Mouse (Mus musculus): ENCODE measurements around the gene Chil4.
"Not testable (repeated sequence)": the region's sequence is repeated elsewhere in the genome, so short reads cannot be mapped to it uniquely, and the experiment has no call there.

Gene Chil4

DNA sequence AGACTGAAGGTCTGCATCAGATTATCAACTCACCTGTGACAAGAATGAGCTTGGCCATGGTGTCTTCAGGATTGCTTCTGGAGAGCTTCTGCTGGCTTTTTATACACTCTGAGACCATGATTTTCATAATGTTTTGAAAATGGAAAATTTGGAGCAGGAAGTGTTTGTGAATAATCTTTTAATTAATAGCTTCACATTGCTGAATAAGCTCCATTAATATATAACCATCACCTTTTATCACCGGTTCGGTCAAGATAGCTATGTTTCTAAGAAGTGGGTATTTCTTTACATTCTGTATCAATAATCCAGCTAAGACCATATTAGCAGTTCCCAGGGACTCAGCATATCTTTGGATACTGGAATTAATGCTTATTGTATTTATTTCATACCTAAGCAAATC lies at the start of gene Chil4:
Chil4 (minus strand) TSS at position 101 of the 400 bp plus-strand sequence.
- no peak for DNase-seq (ENCODE audit: low spot score)

DNA sequence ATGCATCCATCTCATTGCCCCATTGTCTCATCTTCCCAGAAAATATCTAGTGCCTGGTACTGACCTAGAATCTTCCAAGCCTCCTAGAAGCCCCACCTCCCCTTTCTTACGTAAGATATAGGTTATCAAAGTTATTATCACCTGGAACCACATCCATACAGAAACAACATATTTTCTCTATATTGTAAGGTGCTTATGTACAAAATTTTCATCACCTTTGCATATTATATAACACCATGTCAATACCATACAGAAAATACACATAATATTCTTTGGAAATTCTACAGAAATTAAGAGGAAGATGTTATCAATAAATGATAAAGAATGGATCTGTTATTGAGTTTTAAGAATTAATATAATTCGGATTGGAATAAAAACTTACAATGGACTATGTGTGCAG lies 46.5 kb upstream of the Chil4 start:
- DNase-seq (ENCODE audit: low spot score), result no peak

DNA sequence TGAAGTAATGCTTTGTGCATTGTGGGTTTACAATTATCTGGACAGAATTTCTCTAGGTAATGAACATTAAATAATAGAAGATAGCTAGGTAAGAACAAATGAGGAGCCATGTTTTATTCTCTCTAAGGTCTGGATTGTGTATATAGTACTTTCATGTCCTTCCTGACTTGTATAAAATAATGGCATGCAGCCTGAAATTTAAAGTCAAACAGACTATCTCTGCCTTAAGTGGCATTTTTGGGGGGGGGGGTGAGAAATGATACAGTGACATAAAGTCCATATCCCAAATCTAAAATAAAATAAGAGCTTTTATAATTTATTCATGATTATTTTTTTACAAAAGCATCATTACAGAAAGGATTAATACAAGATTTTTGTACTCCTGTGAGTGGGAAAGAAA lies 45.5 kb upstream of the Chil4 start:
- DNase-seq (ENCODE audit: low spot score), result no peak

DNA sequence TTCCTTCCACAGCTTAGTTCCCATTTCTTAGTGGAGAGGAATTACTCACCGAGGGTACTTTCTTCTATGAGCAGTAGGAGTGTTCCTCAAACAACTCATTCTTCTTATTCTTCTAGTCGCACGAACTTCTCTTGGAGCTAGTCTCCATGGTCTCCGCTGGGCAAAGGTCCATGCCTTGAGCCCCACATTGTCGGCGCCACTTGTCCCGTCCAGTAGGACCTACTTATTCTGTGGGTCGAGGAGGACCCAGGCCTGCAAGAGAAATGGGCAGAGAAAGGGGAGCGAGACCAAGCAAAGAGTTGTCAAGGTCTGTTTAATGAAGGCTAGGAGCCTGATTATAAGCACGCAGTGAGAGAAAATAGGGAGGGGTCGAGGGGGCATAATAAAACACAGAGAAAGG lies 37.8 kb upstream of the Chil4 start:
- not testable (repeated sequence) for DNase-seq (ENCODE audit: low spot score)

DNA sequence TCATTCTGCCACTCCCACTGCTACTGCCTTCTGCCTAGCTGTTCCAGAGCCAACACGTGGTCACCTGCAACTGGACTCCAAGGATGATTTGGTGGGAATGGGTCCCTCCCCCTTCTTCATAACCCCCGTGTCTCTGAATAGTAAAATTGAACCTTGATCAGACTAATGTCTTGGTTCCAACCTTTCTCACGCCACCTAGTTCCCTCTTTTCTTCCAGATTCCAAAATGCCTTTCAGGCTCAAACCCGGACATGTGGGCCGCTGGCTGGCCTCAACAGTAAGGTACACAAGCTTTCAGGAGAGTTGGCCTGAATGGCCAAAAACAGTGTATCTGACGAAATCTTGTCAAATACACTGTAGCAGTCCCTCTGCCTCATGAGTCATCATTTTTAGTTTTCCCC lies 33.4 kb upstream of the Chil4 start:
- no peak for DNase-seq (ENCODE audit: low spot score)

DNA sequence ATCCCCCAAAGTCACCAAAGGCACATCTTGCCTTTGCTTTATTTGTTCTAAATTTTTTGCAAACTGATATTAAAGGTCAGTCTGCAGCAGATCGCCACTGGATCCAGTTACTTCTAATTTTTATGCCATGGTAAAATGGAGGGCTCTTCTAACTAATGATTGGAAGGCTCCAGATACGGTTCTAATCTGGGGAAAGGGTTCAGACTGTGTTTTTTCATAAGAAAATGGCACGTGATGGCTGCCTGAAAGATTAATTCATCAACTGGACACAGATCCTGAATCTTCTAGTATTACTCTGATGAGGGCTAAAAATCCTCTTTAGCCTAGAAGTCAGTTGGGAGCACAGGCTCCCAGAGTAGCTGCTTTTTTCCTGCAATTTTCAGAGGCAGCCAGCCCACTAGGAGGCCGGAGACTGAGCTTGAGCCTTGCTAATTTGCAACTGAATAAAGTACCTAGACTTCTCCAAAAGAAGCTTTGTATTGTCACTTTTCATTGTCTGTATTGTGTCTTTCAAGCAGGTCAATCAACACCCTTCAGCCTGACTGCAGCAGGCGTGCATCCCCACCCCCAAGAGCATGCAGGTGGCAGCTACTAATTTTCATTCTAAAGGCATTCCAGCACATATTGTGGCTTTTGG lies 31.6 kb upstream of the Chil4 start:
- not testable (repeated sequence) for DNase-seq (ENCODE audit: low spot score)

DNA sequence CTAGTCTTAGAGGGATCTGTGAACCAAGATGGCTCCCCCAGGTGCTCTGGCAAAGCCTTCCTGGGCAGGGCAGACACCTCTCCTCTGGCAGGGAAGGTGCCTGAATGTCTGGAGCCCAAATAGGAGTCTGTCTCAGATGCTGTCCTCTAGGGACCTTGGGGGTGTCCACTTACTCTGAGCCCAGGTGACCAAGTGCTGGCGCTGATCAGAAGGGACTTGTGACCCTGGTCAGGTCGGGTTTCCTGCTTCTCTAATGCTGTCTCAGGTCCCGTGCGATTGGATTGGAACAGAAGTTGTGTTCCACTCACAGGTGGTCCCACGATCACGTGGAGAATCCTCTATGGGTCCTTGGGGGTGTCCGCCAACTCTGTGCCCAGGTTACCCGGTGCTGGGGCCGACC lies 28.1 kb upstream of the Chil4 start:
- DNase-seq (ENCODE audit: low spot score), result not testable (repeated sequence)

DNA sequence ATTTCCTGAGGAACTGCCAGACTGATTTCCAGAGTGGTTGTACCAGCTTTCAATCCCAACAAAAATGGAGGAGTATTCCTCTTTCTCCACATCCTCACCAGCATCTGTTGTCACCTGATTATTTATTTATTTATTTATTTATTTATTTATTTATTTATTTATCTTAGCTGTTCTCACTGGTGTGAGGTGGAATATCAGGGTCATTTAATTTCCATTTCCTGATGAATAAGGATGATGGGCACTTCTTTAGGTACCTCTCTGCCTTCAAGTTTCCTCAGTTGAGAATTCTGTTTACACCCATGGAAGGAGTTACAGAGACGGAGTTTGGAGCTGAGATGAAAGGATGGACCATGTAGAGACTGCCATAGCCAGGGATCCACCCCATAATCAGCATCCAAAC lies 20.9 kb upstream of the Chil4 start:
- DNase-seq (ENCODE audit: low spot score), result not testable (repeated sequence)

DNA sequence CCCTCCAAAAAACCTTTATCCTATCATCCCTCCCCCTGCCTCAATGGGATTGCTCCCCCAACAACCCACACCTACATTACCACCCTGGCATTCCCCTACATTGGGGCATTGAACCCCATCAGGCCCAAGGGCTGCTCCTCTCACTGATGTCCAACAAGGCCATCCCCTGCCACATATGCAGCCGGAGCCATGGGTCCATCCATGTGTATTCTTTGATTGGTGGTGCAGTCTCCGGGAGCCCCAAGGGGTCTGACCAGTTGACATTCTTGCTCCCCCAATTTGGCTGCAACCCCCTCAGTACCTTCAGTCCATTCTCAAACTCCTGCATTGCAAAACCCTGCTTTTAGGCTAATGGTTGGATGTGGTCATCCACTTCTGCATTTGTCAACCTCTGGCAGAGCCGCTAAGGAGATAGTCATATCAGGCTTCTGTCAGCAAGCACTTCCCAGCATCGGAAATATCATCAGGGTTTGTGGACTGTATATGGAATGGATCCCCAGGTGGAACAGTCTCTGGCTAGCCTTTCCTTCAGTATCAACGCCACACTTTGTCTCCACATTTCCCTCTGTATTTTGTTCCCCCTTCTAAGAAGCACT lies 20.0 kb upstream of the Chil4 start:
- DNase-seq (ENCODE audit: low spot score), result no peak

DNA sequence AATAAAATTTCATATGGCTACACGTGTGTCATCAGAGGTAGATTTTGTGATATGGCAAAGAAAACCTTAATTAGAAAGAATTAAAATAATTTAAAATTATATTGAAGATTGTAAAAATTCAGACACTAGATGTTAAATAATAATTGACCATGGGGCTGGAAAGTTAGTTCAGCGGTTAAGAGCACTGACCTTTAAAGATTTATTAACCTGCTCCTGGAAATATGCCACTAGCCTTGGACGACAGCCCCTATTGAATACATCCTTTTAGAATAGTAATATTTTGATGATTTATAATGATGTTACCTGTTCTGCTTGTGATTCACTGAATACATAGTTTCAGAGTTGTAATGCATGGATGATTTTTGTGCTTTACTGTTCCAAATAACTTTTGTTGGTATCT lies 4.1 kb upstream of the Chil4 start:
- DNase-seq (ENCODE audit: low spot score), result not testable (repeated sequence)

DNA sequence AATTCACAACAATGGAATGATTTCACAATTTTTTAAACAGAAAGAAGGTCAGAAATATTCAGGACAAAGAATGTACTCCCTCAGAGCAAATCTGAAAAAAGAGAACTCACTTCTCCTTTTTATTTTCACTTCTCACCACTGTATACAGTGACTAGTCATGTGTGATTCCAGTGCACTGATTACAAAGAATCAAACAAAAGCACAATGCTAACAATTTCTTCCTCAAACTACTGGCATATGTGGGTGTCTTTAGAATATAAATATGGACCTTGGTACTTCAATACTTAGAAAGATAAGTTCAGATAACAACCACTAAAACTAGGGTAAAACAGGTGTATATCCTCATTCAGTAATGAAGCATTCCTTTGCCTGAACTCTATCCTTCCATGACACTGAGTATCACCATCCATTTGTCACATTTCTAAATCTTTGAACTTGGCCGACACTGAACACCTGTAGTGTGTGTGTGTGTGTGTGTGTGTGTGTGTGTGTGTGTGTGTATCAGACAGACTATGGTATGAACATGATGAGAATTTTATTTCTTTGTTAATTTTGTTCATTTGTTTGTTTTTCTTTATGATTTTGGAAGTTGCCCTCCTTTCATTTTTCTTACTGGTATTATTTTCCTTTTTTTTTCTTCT lies 2.4 kb upstream of the Chil4 start:
- no peak for DNase-seq (ENCODE audit: low spot score)

DNA sequence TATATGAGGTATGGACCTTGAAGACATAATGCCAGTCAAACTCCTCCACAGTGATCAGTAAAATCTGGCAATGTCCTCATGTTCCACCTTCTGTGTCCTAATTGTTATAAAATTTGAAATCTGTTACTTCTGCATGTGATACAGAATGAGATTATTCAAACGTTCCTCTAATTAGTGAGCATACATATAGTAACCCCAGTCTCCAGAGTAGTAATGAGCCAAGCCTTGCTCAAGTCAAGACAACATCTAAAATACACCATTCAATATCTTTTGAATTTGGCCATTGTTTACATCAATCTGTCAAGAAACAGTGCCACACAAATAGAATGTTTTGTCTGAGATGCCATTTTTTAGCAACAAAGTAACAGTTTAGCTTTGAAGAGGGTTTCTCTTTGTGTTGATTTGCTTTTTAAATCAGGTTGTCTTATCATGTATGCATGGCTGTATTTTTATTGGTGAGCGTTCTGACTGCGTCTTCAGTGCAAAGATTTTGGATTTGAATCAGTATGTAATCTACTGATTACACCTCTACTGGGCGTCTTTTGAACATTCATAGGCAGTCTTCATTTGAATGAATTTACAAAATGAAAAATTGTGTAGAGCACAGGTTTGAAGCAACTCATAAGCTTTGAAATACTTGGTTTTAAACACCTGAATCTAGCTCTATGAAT lies 888 bp downstream of the Chil4 start:
- not testable (repeated sequence) for DNase-seq (ENCODE audit: low spot score)

DNA sequence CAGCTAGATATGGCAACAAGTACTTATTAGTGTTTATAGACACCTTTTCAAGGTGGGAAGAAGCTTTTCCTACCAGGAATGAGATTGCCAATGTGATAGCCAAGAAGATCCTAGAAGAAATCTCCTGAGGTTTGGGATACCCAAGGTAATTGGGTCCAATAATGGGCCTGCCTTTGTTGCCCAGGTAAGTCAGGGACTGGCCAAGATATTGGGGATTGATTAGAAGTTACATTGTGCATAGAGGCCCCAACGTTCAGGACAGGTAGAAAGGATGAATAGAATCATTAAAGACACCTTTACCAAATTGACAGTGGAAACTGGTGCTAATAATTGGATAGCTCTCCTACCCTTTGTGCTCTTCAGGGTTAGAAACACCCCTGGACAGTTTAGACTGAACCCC lies 21.3 kb downstream of the Chil4 start:
- not testable (repeated sequence) for DNase-seq (ENCODE audit: low spot score)

DNA sequence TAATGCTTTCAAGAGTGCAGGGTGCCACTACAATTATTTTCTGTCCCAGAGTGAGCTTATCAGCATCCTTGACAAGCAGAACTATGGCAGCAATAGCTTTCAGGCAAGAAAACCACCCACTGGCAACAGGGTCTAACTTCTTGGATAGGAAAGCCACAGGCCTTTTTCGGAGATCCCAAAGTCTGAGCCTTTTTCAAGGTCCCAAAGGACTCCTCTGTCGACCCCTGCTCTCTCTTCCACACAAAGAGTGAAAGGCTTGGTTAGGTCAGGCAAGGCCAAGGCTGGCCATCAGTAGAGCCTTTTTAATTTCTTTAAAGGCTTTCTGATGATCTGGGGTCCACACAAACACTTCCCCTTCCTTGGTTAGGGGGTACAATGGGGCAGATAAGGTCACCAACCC lies 22.1 kb downstream of the Chil4 start:
- DNase-seq (ENCODE audit: low spot score), result not testable (repeated sequence)

DNA sequence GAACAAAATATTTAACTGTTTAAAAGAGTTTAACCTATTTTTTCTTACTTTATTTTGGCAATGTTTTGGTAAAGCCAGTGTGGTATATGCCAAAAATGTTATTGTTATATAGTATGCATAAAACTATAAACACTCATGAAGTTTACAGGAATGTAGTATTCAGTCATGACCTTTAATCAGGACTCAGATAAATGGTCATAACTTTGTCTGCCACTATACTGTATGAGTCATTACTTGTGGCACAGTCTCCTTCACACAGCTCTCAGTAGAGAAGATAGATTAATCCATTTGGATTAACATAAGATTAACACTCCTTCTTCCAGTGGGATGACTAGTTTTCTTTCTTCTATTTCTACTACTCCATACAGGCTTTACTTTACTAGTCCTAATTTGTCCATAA lies 23.0 kb downstream of the Chil4 start:
- DNase-seq (ENCODE audit: low spot score), result no peak

DNA sequence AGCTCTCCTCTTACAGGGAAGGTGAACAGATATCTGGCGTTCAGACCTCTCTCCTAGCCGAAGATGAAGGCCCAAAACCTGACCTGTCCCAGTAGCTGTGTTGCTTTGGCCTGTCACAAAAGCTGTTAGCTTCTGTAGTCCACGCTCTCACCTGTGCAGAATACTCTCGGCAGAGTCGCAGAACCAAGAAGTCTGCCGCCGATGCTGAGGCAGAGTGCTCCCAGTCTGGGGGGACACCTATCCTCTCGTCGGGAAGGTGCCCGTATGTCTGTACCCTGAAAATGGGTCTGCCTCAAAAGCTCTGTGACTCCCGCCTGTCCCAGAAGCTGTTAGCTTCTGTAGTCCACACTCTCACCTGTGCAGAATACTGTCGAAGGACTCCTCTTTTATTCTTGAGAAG lies 23.8 kb downstream of the Chil4 start:
- no peak for DNase-seq (ENCODE audit: low spot score)

DNA sequence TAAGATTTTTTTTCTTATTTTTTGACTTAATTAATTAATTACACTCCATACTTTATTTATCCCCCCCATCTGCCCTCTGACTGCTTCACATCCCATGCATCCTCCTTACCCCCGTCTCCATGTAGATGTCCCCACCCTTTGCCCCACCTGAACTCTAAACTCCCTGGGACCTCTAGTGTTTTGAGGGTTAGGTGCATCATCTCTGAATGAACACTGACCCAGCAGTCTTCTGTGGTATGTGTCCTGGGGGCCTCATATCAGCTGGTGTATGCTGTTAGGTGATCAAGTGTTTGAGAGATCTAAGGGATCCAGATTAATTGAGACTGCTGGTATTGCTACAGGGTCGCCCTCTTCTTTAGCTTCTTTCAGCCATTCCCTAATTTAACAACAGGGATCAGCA lies 31.3 kb downstream of the Chil4 start:
- DNase-seq (ENCODE audit: low spot score), result no peak

DNA sequence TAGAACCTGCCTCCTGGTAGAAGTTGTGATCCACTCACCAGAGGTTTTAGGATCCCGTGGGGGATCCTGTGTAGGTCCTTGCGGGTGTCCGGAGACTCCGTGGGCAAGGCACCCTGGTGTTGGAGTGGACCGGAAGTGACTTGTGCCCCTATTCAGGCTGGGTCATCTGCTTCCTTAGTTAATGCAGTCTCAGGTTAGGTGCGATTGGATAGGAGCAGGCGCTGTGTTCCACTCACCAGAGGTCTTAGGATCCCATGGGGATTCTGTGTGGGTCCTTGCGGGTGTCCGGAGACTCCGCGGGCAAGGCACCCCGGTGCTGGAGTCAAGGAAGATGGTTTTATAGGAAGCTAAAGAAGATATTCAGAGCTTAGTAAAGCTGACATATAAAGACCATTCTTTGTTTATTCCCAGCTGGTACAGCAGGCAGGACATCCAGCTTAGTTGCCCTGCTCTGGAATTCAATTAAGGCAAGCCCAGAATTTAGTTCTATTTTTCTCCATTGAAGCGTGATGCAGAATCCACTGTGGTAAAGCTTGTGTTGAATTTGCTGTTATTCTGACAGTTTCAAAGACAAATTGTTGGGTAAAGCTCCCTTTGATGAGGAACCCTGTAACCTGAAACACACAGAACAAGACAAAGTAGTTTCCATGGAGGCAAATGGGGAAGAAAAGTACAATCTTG lies 41.7 kb downstream of the Chil4 start:
- no peak for DNase-seq (ENCODE audit: low spot score)

DNA sequence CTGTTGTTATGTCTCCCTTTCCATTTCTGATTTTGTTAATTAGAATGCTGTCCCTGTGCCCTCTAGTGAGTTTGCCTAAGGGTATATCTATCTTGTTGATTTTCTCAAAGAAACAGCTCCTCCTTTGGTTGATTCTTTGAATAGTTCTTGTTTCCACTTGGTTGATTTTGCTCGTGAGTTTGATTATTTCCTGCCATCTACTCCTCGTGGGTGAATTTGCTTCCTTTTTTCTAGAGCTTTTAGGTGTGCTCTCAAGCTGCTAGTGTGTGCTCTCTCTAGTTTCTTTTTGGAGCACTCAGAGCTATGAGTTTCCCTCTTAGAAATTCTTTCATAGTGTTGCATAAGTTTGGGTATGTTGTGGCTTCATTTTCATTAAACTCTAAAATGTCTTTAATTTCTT lies 44.3 kb downstream of the Chil4 start:
- not testable (repeated sequence) for DNase-seq (ENCODE audit: low spot score)

DNA sequence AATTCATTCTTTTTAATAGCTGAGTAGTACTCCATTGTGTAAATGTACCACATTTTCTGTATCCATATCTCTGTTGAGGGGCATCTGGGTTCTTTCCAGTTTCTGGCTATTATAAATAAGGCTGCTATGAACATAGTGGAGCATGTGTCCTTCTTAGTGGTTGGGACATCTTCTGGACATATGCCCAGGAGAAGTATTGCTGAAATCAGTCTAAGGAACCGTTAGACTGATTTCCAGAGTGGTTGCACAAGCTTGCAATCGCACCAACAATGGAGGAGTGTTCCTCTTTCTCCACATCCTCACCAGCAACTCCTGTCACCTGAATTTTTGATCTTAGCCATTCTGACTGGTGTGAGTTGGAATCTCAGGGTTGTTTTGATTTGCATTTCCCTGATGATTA lies 46.8 kb downstream of the Chil4 start:
- DNase-seq (ENCODE audit: low spot score), result not testable (repeated sequence)

DNA sequence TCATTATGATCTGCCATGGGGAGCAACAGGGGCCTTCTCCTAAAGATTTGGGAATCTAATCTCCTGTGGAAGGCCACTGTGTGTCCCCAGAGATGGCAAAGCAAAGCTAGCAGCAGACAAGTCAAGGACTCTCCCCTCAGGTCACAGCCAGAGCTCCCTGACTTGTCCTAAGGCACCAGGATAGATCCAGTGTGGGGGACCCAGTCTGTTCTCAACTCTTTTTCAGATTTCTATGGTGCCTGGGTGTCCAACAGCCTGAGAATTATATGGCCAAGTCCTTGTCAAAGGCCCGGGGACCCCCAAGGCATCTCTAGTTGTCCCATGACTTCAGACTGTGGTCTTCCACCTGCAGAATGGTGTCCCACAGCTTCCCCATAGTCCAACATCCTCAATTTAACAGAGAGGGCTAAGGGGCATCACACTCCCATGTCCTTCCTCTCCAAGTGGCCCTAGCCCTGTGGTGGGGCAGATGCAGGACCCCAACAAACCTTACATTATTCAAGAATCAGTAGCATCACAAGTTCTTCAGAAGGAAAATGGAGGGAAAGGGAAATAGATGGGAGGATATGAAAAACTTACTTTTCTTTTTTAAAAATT lies 48.1 kb downstream of the Chil4 start:
- DNase-seq (ENCODE audit: low spot score), result no peak

DNA sequence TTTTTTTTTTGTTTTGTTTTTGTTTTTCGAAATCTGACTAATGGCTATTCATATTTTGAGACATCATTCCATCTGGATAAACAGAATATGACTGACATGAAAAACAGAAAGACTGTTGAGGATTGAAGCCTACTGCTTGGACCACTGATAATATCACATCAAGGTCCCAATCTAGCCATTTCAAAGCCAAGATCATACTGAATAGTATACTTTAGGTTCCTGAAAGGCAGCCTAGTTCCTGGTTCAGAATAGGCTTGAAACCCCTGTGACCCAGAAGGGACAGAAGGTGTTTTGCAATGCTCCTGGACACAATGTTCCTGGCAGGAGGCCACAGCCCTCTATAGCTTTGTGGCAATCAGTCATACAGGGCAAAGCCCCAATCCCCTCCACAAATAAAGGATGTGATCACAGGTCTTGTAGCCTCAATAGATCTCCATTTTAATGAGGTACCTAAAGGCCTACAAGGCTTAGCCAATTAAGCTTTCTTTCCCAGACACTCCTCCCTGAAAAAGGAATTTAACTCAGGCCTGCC lies 48.7 kb downstream of the Chil4 start:
- DNase-seq (ENCODE audit: low spot score), result no peak
